Mouse (Mus musculus) C2C12 (cell line): ENCODE measurements around the gene Smoc1. TPM values are rescaled to one million over a fixed set of nuclear protein-coding genes. Genes with fewer than 3 reads are reported as not detected.

Source experiments
- H3K27me3 ChIP-seq: one replicate; pipeline ENCODE4 v1.6.1; 2011; ENCODE audit not compliant: control insufficient read depth, insufficient read depth, insufficient read length
- H3K36me3 ChIP-seq: one replicate; pipeline ENCODE4 v1.6.1; 2011; ENCODE audit not compliant: control insufficient read depth, insufficient read depth
- H3K4me3 ChIP-seq: one replicate; pipeline ENCODE4 v1.5.1; 2011; ENCODE audit warnings: mild to moderate bottlenecking, control low read depth; ENCODE audit not compliant: poor library complexity, insufficient read depth, severe bottlenecking
- H3K79me2 ChIP-seq: one replicate; pipeline ENCODE4 v1.6.1; 2011; ENCODE audit not compliant: control insufficient read depth, insufficient read depth
- H3K79me3 ChIP-seq: one replicate; pipeline ENCODE4 v1.6.1; 2011; ENCODE audit warnings: low read depth, control low read depth
- H3ac ChIP-seq: one replicate; pipeline ENCODE3; 2011; ENCODE audit warnings: low read depth; ENCODE audit not compliant: control insufficient read depth, insufficient read length
- CEBPB ChIP-seq: IDR thresholded peaks from one replicate; pipeline ENCODE4 v1.6.1; 2011; ENCODE audit warnings: low read depth, mild to moderate bottlenecking, control low read depth, moderate library complexity
- CTCF ChIP-seq: IDR thresholded peaks from one replicate; pipeline ENCODE4 v1.5.1; 2011; ENCODE audit not compliant: control insufficient read depth, insufficient read depth, insufficient read length
- FOSL1 ChIP-seq: IDR thresholded peaks from one replicate; pipeline ENCODE4 v1.8.0; 2011; ENCODE audit warnings: mild to moderate bottlenecking, low read length; ENCODE audit not compliant: poor library complexity, insufficient read depth, severe bottlenecking
- MAX ChIP-seq: IDR thresholded peaks from one replicate; pipeline ENCODE4 v1.6.1; 2011; ENCODE audit warnings: mild to moderate bottlenecking, control low read depth
- MYOD1 ChIP-seq: IDR thresholded peaks from one replicate; pipeline ENCODE4 v1.6.1; 2011; ENCODE audit warnings: low read depth; ENCODE audit not compliant: control insufficient read depth, insufficient read length
- MYOG ChIP-seq: IDR thresholded peaks from one replicate; pipeline ENCODE4 v1.6.1; 2011; ENCODE audit not compliant: control insufficient read depth, insufficient read length; ENCODE audit errors: extremely low read depth
- USF1 ChIP-seq: IDR thresholded peaks from one replicate; pipeline ENCODE4 v1.6.1; 2011; ENCODE audit warnings: low read depth, mild to moderate bottlenecking, control low read depth, moderate library complexity
- polyA plus RNA-seq: library from polyadenylated mRNA; unstranded; fragments of >200 nt; fragmentation: generic; extraction: Trizol; gene quantifications from one replicate; pipeline ENCODE4 v1.2.1, GENCODE M21; 2012; ENCODE audit warnings: missing spikeins

Gene Smoc1
- polyA plus RNA-seq, 1 experiment: 0.23 TPM

GRCm38 (mm10) chr12:81167142-81167541 lies 140.5 kb downstream of the Smoc1 start:
- Histone ChIP-seq H3K4me3 (no peak overlapping the region), H3K79me3 (no peaks in the 10 kb centered on the region), H3K79me2 (no peaks in the 10 kb centered on the region), H3ac (no peak overlapping the region), H3K36me3 (no peaks in the 10 kb centered on the region), H3K27me3 (no peaks in the 10 kb centered on the region)
- TF ChIP-seq CTCF: no peak
- no peak for TF ChIP-seq CEBPB
- no peak for TF ChIP-seq MYOD1
- TF ChIP-seq FOSL1: no peak
- TF ChIP-seq USF1: no peak

GRCm38 (mm10) chr12:81168031-81168430 lies 141.4 kb downstream of the Smoc1 start:
- no peaks in the 10 kb centered on the region for H3K79me2 ChIP-seq
- H3K4me3 ChIP-seq: no peak overlapping the region
- H3K36me3 ChIP-seq: no peaks in the 10 kb centered on the region
- no peak overlapping the region for H3ac ChIP-seq
- H3K27me3 ChIP-seq: no peaks in the 10 kb centered on the region
- H3K79me3 ChIP-seq: no peaks in the 10 kb centered on the region
- TF ChIP-seq CTCF (no peak), FOSL1 (no peak)

- Histone ChIP-seq H3K79me3 (no peaks in the 10 kb centered on the region), H3K27me3 (no peaks in the 10 kb centered on the region), H3K4me3 (no peak overlapping the region), H3K79me2 (no peaks in the 10 kb centered on the region), H3K36me3 (no peaks in the 10 kb centered on the region), H3ac (no peak overlapping the region)
- TF ChIP-seq MYOD1 (no peak), FOSL1 (no peak), MYOG (no peak), CEBPB (no peak), USF1 (no peak), CTCF (no peak), MAX (no peak)
Observed at GRCm38 (mm10) chr12:81168494-81168893, 141.9 kb downstream of the Smoc1 start.

- Histone ChIP-seq H3K36me3 (no peaks in the 10 kb centered on the region), H3K4me3 (no peak overlapping the region), H3K79me3 (no peaks in the 10 kb centered on the region), H3ac (no peak overlapping the region), H3K27me3 (no peaks in the 10 kb centered on the region), H3K79me2 (no peaks in the 10 kb centered on the region)
- TF ChIP-seq USF1 (no peak), CTCF (no peak), MYOD1 (no peak), FOSL1 (no peak), CEBPB (no peak), MAX (no peak), MYOG (no peak)
Observed at GRCm38 (mm10) chr12:81170076-81170475, 143.5 kb downstream of the Smoc1 start.

- TF ChIP-seq CEBPB (no peak), USF1 (no peak), MYOG (no peak), CTCF (no peak), FOSL1 (no peak), MYOD1 (no peak), MAX (no peak)
- Histone ChIP-seq H3K79me2 (no peaks in the 10 kb centered on the region), H3K4me3 (no peak overlapping the region), H3K27me3 (no peaks in the 10 kb centered on the region), H3K36me3 (no peaks in the 10 kb centered on the region), H3K79me3 (no peaks in the 10 kb centered on the region), H3ac (no peak overlapping the region)
Observed at GRCm38 (mm10) chr12:81173011-81173410, 146.4 kb downstream of the Smoc1 start.

- H3K79me3 ChIP-seq: no peaks in the 10 kb centered on the region
- TF ChIP-seq MYOG (no peak), USF1 (no peak), CEBPB (no peak), CTCF (no peak), MAX (no peak), MYOD1 (no peak), FOSL1 (no peak)
- no peaks in the 10 kb centered on the region for H3K36me3 ChIP-seq
- H3K4me3 ChIP-seq: no peak overlapping the region
- H3K27me3 ChIP-seq: no peaks in the 10 kb centered on the region
- H3K79me2 ChIP-seq: no peaks in the 10 kb centered on the region
- H3ac ChIP-seq: no peak overlapping the region
Observed at GRCm38 (mm10) chr12:81173893-81174292, 147.3 kb downstream of the Smoc1 start.
